Mouse (Mus musculus): ENCODE data around the gene Naa38. TPM values are rescaled to one million over a fixed set of nuclear protein-coding genes. Genes with fewer than 3 reads are reported as not detected.

The Naa38 gene
- polyA plus RNA-seq, 1 experiment from 2014 or later, result 83.9 TPM

DNA sequence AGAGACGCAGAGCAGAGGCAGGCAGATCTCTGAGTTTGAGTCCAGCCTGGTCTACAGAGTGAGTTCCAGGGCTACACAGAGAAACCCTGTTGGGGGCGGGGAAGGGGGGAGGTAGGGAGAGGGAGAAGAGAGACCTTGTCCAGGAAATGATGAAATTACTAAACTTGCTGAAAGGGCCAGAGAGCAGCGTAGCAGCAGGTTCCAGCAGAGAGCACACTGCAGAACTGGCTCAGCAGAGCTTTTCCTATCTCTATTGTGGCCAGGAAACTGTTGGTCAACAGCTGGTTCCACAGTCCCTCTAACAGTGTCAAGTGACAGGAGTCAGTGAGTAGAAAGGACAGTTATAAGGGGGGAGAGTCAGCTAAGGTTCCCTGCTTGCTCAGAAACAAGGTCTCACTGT lies 15.7 kb upstream of the Naa38 start:
- Histone ChIP-seq H3K27me3 (ENCODE audit: insufficient read depth, low read length) (no peaks in the 10 kb centered on the region), H3K4me2 (ENCODE audit: low read depth, low read length) (0 out of 2 replicates have a peak overlapping the region, but pooled peaks have one; percentile 9), H3K9ac (replicated peaks) (no peak overlapping the region), H3K27ac (ENCODE audit: low read depth) (peak overlapping the region; percentile 41; the same call in 1 of the 2 replicates), H3K4me1 (ENCODE audit: insufficient read depth) (peaks cover 12% of the 10 kb centered on the region), H3K4me3 (ENCODE audit: low read depth, low read length) (no peak overlapping the region), H3K36me3 (replicated peaks; ENCODE audit: insufficient read depth, low read length) (no peaks in the 10 kb centered on the region), H3K9me3 (ENCODE audit: low read length) (no peaks in the 10 kb centered on the region)
- TF ChIP-seq EP300 (IDR thresholded peaks at IDR 0.05; ENCODE audit: low read depth) (no peak), CTCF (IDR thresholded peaks at IDR 0.05; ENCODE audit: low read depth) (no peak)
- DNase-seq (no peak), ATAC-seq (peak; percentile 42)
- 45% methylated on average over 3 of the region's 3 CpGs for WGBS (ENCODE audit: insufficient replicate concordance)

DNA sequence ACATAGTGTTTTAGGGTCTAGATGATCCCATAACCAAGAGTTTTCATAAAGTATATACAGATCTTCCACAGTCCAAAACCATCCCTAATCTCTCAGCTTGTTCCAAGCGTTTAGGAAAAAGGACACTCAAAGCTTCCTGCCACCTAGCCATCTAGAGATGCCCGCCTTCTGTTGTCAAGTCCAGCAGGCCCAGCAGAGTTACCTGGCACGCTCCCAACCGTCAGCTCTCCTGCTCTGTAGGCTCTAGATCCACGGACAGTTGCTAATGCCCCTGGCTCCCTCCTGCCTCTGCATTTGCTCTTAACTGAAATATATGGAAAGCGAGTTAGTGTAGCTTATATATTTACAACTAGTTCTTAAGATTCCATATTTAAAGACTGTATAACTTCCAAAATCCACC lies 13.9 kb upstream of the Naa38 start:
- H3K4me3 ChIP-seq (ENCODE audit: low read depth, low read length), result no peak overlapping the region
- ATAC-seq (no peak), DNase-seq (no peak)
- H3K27ac ChIP-seq (ENCODE audit: low read depth), result no peak overlapping the region
- TF ChIP-seq EP300 (IDR thresholded peaks at IDR 0.05; ENCODE audit: low read depth) (no peak), CTCF (IDR thresholded peaks at IDR 0.05; ENCODE audit: low read depth) (no peak)
- H3K9me3 ChIP-seq (ENCODE audit: low read length), result no peaks in the 10 kb centered on the region
- WGBS (ENCODE audit: insufficient replicate concordance), result 84% methylated on average over 6 of the region's 6 CpGs
- peaks cover 11% of the 10 kb centered on the region for H3K4me1 ChIP-seq (ENCODE audit: insufficient read depth)
- H3K4me2 ChIP-seq (ENCODE audit: low read depth, low read length), result no peak overlapping the region
- H3K36me3 ChIP-seq (replicated peaks; ENCODE audit: insufficient read depth, low read length), result no peaks in the 10 kb centered on the region
- no peak overlapping the region for H3K9ac ChIP-seq (replicated peaks)
- H3K27me3 ChIP-seq (ENCODE audit: insufficient read depth, low read length), result no peaks in the 10 kb centered on the region

DNA sequence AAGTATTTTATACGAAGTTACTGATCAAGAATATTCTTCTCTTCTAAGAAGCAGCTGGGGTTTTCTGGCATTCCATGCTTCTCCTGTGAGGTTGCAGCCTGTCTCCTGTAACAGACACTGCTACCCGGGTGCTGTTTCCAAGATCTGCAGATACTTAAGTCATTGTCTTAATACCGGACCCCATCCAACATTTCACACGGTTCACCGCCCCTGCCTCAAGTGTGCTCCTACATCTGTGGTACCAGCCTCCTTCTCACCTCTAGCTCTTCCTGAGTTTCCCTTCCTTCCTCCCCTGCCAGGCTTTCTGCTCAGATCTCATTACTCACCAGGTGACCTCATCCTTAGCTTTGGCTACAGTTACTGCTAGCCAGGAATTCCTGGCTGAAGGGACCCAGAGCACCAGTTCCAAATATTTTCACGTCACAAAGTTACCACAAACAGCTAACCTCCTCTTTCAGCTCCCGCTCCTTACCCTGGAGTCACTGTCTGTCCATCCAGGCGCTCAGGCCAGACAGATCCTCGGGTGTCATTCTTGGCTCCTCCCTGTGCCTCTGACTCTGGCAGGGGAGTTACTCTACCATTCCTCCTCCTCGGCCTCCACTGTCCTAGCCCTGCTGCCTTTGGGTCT lies 12.7 kb upstream of the Naa38 start:
- TF ChIP-seq EP300 (IDR thresholded peaks at IDR 0.05; ENCODE audit: low read depth) (no peak), CTCF (IDR thresholded peaks at IDR 0.05; ENCODE audit: low read depth) (no peak)

GRCm38 (mm10) chr11:69384979-69385378 lies 10.3 kb upstream of the Naa38 start:
- ATAC-seq (no peak), DNase-seq (no peak)
- peaks cover under 1% of the 10 kb centered on the region; the same call in 1 of the 2 replicates for H3K4me1 ChIP-seq (ENCODE audit: insufficient read depth)
- no peak overlapping the region for H3K4me3 ChIP-seq (ENCODE audit: low read depth, low read length)
- no peak overlapping the region for H3K27ac ChIP-seq (ENCODE audit: low read depth)
- H3K9me3 ChIP-seq (ENCODE audit: low read length), result no peaks in the 10 kb centered on the region
- no peaks in the 10 kb centered on the region for H3K36me3 ChIP-seq (replicated peaks; ENCODE audit: insufficient read depth, low read length)
- no peak overlapping the region for H3K4me2 ChIP-seq (ENCODE audit: low read depth, low read length)
- H3K27me3 ChIP-seq (ENCODE audit: insufficient read depth, low read length), result no peaks in the 10 kb centered on the region
- WGBS (ENCODE audit: insufficient replicate concordance), result 69% methylated on average over 6 of the region's 6 CpGs
- no peak overlapping the region for H3K9ac ChIP-seq (replicated peaks)
- no peak for TF ChIP-seq EP300 (IDR thresholded peaks at IDR 0.05; ENCODE audit: low read depth)
- no peak for TF ChIP-seq CTCF (IDR thresholded peaks at IDR 0.05; ENCODE audit: low read depth)

More for the DNA sequence above, 12.7 kb upstream of the Naa38 start:
- Histone ChIP-seq H3K4me1 (ENCODE audit: insufficient read depth) (peaks cover 8% of the 10 kb centered on the region), H3K9ac (replicated peaks) (no peak overlapping the region), H3K4me3 (ENCODE audit: low read depth, low read length) (no peak overlapping the region), H3K4me2 (ENCODE audit: low read depth, low read length) (no peak overlapping the region), H3K27ac (ENCODE audit: low read depth) (no peak overlapping the region), H3K27me3 (ENCODE audit: insufficient read depth, low read length) (no peaks in the 10 kb centered on the region), H3K36me3 (replicated peaks; ENCODE audit: insufficient read depth, low read length) (no peaks in the 10 kb centered on the region), H3K9me3 (ENCODE audit: low read length) (no peaks in the 10 kb centered on the region)
- 76% methylated on average over 10 of the region's 10 CpGs for WGBS (ENCODE audit: insufficient replicate concordance)
- ATAC-seq, result no peak
- DNase-seq, result no peak

DNA sequence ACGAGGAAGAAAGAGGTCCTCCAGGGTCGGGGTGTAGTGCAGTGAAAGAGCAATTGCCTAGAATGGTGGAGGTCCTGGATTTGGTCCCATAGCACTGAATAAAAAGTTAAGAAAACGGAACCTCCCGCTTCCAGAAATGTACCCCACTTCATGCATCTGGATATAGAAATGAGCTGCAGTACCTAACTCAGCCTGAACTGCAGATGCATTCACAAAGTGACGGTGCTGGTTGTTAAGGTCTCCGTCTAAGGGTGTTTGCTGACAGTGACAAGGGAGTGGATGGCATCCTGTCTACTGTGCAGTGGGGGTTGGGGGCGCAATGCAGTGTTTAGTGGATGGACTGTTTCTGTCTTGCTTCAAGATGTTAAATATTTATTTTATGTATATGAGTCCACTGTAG lies 8.5 kb upstream of the Naa38 start:
- ATAC-seq, result no peak
- Histone ChIP-seq H3K9ac (replicated peaks) (no peak overlapping the region), H3K9me3 (ENCODE audit: low read length) (no peaks in the 10 kb centered on the region), H3K4me2 (ENCODE audit: low read depth, low read length) (no peak overlapping the region), H3K4me3 (ENCODE audit: low read depth, low read length) (no peak overlapping the region), H3K27me3 (ENCODE audit: insufficient read depth, low read length) (no peaks in the 10 kb centered on the region), H3K27ac (ENCODE audit: low read depth) (no peak overlapping the region), H3K4me1 (ENCODE audit: insufficient read depth) (no peaks in the 10 kb centered on the region), H3K36me3 (replicated peaks; ENCODE audit: insufficient read depth, low read length) (no peaks in the 10 kb centered on the region)
- no peak for TF ChIP-seq CTCF (IDR thresholded peaks at IDR 0.05; ENCODE audit: low read depth)
- no peak for TF ChIP-seq EP300 (IDR thresholded peaks at IDR 0.05; ENCODE audit: low read depth)
- 75% methylated on average over 7 of the region's 7 CpGs for WGBS (ENCODE audit: insufficient replicate concordance)
- no peak for DNase-seq

DNA sequence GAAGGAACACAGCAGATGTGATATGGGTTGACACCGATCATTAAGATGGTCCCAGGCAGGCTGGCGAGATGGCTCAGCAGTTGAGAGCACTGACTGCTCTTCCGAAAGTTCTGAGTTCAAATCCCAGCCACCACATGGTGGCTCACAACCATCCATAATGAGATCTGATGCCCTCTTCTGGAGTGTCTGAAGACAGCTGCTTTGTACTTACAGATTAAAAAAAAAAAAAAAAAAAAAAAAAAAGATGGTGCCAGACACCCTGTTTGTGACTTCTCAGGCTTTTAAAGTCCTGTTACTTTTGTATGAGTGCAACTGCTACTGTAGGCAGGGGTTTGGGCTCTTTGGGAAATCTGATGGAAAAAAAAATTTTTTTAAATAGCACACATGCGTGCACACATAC lies 6.6 kb upstream of the Naa38 start:
- Histone ChIP-seq H3K36me3 (replicated peaks; ENCODE audit: insufficient read depth, low read length) (no peaks in the 10 kb centered on the region), H3K27ac (ENCODE audit: low read depth) (no peak overlapping the region), H3K9ac (replicated peaks) (no peak overlapping the region), H3K4me3 (ENCODE audit: low read depth, low read length) (no peak overlapping the region), H3K27me3 (ENCODE audit: insufficient read depth, low read length) (no peaks in the 10 kb centered on the region), H3K4me1 (ENCODE audit: insufficient read depth) (no peaks in the 10 kb centered on the region), H3K9me3 (ENCODE audit: low read length) (no peaks in the 10 kb centered on the region), H3K4me2 (ENCODE audit: low read depth, low read length) (no peak overlapping the region)
- 88% methylated on average over 4 of the region's 4 CpGs for WGBS (ENCODE audit: insufficient replicate concordance)
- TF ChIP-seq CTCF (IDR thresholded peaks at IDR 0.05; ENCODE audit: low read depth) (no peak), EP300 (IDR thresholded peaks at IDR 0.05; ENCODE audit: low read depth) (no peak)
- DNase-seq (no peak), ATAC-seq (no peak)

All from liver, postnatal 0 days (tissue).